Mouse (Mus musculus) bone marrow, adult 2 months (tissue): ENCODE measurements around the gene Foxe1. TPM values are rescaled to one million over a fixed set of nuclear protein-coding genes. Genes with fewer than 3 reads are reported as not detected.

Source experiments
- H3K27ac ChIP-seq: fragments of 200-500 bp; 2 replicates; pipeline ENCODE4 v1.5.1; 2012; ENCODE audit warnings: low read depth, mild to moderate bottlenecking, control low read depth, inconsistent platforms, low read length; ENCODE audit not compliant: control insufficient read depth, poor library complexity, insufficient read depth
- H3K4me1 ChIP-seq: fragments of 200-500 bp; 2 replicates; pipeline ENCODE4 v1.6.1; 2011; ENCODE audit warnings: low read length; ENCODE audit not compliant: control insufficient read depth, insufficient read depth
- H3K4me3 ChIP-seq: fragments of 200-500 bp; replicated peaks from 2 replicates; pipeline ENCODE3; 2011; ENCODE audit warnings: mild to moderate bottlenecking, low read depth, low read length, control low read depth; ENCODE audit not compliant: control insufficient read depth
- CTCF ChIP-seq: fragments of 200-500 bp; IDR thresholded peaks from 2 replicates; pipeline ENCODE4 v1.5.1; 2011; ENCODE audit warnings: low read length, control low read depth; ENCODE audit not compliant: control insufficient read depth, insufficient read depth
- POLR2A ChIP-seq: fragments of 200-500 bp; IDR thresholded peaks from 2 replicates; pipeline ENCODE4 v1.6.1; 2011; ENCODE audit warnings: low read depth, mild to moderate bottlenecking, control low read depth, low read length, borderline replicate concordance; ENCODE audit not compliant: control insufficient read depth
- WGBS: fragments of 180-500 bp; shearing (Covaris S2); methylation state at CpG from one replicate; pipeline ENCODE4 v1.1.7; 2018; 5-methylcytosine and 5-hydroxymethylcytosine counted together
- polyA plus RNA-seq: library from polyadenylated mRNA; stranded (reverse); fragments of >200 nt; gene quantifications from 2 replicates; pipeline ENCODE4 v1.2.4, GENCODE M21; 2011; ENCODE audit warnings: low replicate concordance; ENCODE audit not compliant: missing spikeins, insufficient read depth, insufficient read length

Gene Foxe1
- polyA plus RNA-seq, 1 experiment, result not detected

DNA sequence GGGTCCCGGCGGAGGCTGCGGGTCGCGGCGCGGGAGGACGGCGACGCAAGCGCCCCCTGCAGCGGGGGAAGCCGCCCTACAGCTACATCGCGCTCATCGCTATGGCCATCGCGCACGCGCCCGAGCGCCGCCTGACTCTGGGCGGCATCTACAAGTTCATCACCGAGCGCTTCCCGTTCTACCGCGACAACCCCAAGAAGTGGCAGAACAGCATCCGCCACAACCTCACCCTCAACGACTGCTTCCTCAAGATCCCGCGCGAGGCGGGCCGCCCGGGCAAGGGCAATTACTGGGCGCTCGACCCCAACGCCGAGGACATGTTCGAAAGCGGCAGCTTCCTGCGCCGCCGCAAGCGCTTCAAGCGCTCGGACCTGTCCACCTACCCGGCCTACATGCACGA lies 879 bp downstream of the Foxe1 start:
- no peak overlapping the region; the same call in 1 of the 2 replicates for H3K27ac ChIP-seq
- no peak overlapping the region for H3K4me3 ChIP-seq
- TF ChIP-seq POLR2A (no peak), CTCF (no peak)
- under 1% methylated on average over 46 of the region's 51 CpGs for WGBS
- no peaks in the 10 kb centered on the region for H3K4me1 ChIP-seq

- 13% methylated on average over 67 of the region's 67 CpGs for WGBS
- Histone ChIP-seq H3K4me3 (no peak overlapping the region), H3K27ac (no peak overlapping the region)
Measured at GRCm38 (mm10) chr4:46345056-46345772, 1.8 kb downstream of the Foxe1 start.

GRCm38 (mm10) chr4:46345773-46346100 lies 2.3 kb downstream of the Foxe1 start:
- TF ChIP-seq CTCF (no peak), POLR2A (no peak)
- Histone ChIP-seq H3K4me1 (no peaks in the 10 kb centered on the region), H3K4me3 (no peak overlapping the region), H3K27ac (no peak overlapping the region)
- 23% methylated on average over 3 of the region's 3 CpGs for WGBS

More at GRCm38 (mm10) chr4:46345056-46345772, 1.8 kb downstream of the Foxe1 start:
- H3K4me1 ChIP-seq, result no peaks in the 10 kb centered on the region
- no peak for TF ChIP-seq POLR2A
- no peak for TF ChIP-seq CTCF

GRCm38 (mm10) chr4:46346221-46346620 lies 2.8 kb downstream of the Foxe1 start:
- Histone ChIP-seq H3K4me1 (no peaks in the 10 kb centered on the region), H3K4me3 (no peak overlapping the region), H3K27ac (no peak overlapping the region)
- 25% methylated on average over 6 of the region's 6 CpGs for WGBS
- no peak for TF ChIP-seq CTCF

- 15% methylated on average over 4 of the region's 4 CpGs for WGBS
- TF ChIP-seq POLR2A, result no peak
- TF ChIP-seq CTCF, result no peak
- H3K4me1 ChIP-seq, result no peaks in the 10 kb centered on the region
- no peak overlapping the region for H3K4me3 ChIP-seq
- no peak overlapping the region for H3K27ac ChIP-seq
Measured at GRCm38 (mm10) chr4:46347141-46347540, 3.7 kb downstream of the Foxe1 start.

DNA sequence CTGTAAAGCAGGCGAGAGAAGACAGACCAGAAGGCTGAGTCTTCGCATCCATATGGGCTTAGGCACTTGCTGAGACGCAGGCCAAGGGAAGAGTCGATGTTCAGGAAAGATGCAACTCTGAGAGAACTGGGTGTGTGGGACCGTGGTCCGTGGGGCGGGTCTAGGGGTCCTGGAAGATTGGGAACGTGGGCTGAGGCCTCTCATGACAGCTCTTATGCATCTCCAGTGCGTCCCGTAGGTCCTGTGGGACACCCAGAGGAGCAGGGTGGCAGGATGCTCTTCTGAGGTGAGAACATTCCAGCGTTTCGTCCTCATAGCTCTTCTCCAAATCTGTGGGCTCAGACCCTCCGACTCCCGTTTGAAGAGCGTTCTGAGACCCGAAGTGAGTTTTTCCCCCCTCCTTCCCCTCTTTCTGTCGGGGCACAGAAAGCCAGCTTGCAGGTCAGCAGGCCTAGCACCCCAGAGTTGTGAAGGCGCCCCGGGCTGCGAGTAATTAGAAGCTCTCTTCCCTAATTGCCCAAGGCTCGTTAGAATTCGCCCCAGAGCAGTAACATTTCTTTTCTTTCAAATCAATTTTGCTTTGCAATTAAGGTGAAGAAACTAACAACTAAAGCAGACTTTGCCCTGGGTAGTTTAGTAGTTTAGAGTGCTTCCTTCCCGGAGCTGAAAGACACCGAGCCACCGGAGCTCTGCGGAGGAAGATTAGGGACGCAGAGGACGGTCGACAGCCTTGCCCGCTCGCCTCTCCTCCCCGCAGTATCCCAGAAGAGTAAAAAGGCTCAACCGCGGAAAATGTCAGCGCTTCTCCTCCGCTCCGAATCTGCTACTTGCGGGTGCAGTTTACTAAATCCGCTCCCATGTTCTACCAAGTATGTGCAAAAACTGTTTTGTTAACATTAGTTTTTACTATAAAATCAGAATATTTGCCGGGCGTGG lies 4.4 kb downstream of the Foxe1 start:
- 8% methylated on average over 41 of the region's 41 CpGs for WGBS

GRCm38 (mm10) chr4:46348897-46349296 lies 5.5 kb downstream of the Foxe1 start:
- TF ChIP-seq POLR2A, result no peak
- TF ChIP-seq CTCF, result no peak
- H3K27ac ChIP-seq, result no peak overlapping the region
- no peaks in the 10 kb centered on the region for H3K4me1 ChIP-seq
- WGBS, result 37% methylated on average over 9 of the region's 9 CpGs
- no peak overlapping the region for H3K4me3 ChIP-seq

More for the DNA sequence above, 4.4 kb downstream of the Foxe1 start:
- no peak overlapping the region for H3K4me3 ChIP-seq
- H3K27ac ChIP-seq, result no peak overlapping the region
- TF ChIP-seq CTCF (no peak), POLR2A (no peak)
- H3K4me1 ChIP-seq, result no peaks in the 10 kb centered on the region

DNA sequence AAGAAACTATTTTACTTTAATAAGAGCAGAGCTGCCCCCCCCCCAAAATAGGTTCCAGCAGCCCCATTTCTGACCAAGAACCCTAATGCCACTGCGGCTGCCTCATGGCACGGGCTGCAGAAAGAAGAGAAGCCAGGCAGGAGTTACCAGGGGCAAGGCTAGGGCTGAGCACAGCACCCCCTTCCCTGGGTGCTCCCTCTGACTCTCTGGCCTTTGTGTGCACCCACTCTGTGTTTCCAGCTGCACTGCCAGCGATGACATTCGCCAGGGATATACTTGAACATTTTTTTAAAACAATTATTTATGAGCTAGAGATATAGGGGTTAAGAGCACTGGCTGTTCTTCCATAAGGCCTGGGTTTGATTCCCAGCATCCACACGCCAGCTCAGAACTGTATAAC lies 6.1 kb downstream of the Foxe1 start:
- 71% methylated on average over 5 of the region's 5 CpGs for WGBS
- Histone ChIP-seq H3K4me1 (no peaks in the 10 kb centered on the region), H3K4me3 (no peak overlapping the region), H3K27ac (no peak overlapping the region)
- TF ChIP-seq POLR2A, result no peak
- TF ChIP-seq CTCF, result no peak
